Mouse (Mus musculus) right cerebral cortex, adult 2 months (tissue): ENCODE measurements around the gene Cadps.
A peak's percentile ranks its signal among the peaks of the same experiment; 100 is the strongest.

ENCODE experiments used
- DNase-seq, 2 experiments: peaks; one replicate each; pipeline ENCODE4 v3.0.0; 2021 to 2022; ENCODE audit warnings: low spot score in 2 of 2

The Cadps gene

DNA sequence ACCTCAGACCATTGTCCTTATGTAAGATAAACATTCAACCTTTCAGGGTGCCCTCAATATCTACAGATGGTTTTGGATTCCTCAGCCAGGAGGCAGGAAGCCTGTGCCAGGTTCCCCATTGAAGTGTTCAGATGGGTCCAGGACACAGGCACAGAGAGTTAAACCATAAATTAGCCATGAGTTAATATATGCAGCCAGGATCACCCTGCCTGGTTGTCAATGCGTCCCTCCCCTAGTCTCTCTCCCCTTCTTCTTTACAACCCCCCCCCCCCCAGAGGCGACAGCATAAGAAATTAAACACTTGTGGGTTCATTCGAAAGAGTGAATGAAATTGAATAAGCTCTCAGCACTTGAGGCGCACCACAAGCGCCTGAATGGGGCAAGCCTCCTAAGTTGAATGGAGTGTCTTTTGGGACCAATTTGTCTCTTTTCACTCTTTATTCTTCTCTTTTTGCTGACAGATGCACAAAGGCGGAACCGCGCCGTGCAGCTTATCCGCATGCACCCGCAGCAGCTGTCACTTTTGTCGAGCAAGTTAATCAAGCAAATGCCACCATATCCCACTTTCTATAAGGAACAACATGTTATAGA is 429.5 kb downstream of the Cadps start:
- DNase-seq, result no peak

DNA sequence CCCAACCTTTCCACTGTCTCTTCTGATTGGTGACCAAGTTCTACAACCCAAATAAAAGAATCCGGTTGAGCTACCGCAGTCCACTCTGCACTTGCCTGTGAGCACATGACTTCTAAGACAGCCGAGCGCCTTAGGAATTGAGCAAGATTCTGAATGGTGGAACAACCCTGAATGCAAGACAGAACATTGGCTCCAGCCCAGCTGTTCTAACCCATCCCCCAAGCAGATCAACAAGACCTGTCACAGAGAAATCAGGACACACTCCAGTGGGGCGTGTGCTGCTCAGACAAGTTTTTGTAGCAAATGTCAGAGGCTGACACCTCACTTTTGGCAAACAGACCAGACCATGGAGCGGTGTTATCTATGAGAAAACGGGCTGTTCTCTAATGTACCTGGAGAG is 431.7 kb downstream of the Cadps start:
- DNase-seq, result no peak

DNA sequence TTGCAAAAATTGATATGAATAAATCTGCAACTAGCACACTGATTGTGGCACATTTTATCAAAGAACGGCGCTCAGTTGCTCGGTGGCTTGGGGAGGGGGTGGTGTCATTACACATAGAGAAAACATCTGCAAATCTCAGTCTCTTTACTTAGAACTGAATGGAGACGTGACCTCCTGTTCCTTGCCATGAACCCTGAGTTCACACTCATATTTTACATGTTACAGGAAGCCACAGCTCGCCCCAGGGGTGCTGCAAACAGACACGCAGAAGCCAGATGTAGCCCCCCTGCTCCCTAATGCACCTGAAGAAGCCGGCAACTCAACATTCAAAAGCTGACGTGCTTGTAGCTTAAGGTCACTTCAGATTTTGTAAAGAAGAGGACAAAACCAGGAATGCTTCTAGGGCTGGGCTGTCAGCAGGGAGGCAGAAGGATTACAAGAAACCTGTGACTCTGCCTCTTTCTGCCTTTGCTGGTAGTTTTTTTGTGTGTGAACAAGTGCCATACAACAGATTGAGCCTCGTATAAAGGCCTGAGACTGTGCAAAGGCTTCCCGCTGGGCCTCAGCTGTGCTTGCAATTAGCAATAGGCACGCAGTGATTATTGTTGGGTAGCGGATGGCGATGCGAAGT is 434.0 kb downstream of the Cadps start:
- DNase-seq, result no peak

DNA sequence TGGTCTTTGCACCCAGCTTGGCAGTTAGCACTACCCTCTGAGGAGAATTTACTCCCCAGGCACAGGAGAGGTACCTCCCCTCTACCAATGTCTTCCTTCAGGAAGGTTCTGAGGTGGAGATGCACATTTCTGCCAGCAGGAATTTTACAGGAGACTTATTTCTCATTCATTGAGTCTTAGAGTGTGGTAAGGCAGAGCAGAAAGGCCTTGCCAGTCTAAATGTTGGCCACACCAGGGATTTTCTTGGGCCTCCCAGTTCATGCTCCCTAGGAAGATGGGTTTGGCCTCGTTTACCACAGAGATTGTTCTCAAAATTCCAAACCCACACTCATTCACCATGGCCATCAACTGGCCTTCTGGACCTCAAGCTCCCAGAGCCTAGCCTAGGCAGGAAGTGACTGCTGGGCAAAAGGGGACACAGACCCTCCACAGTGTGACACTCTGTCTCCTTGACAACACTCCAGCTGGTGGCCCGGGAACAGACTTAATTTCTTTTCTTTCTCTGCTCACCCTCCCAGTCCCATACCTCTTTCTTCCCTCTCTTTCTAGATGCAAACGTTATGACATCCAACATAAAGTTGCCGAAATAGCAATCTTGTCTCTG is 434.6 kb downstream of the Cadps start:
- no peak for DNase-seq

DNA sequence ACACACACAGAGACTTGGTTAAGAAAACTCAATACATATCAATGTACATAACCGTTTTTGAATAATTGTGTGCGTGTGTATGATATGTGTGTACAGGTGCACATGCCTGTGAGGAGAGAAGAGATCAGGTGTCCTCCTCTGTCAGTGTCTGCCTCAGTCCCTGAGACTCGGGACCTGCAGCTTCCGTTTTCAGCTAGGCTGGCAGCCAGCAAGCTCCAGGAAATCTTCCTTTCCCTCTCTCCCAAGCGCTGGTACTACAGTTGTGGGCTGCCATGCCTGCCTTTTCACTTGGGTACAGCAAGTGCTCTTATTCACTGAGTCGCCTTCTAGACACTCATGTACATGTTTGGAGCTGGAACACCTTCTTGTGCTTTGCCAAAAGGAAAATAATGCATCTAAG is 435.7 kb downstream of the Cadps start:
- no peak for DNase-seq

DNA sequence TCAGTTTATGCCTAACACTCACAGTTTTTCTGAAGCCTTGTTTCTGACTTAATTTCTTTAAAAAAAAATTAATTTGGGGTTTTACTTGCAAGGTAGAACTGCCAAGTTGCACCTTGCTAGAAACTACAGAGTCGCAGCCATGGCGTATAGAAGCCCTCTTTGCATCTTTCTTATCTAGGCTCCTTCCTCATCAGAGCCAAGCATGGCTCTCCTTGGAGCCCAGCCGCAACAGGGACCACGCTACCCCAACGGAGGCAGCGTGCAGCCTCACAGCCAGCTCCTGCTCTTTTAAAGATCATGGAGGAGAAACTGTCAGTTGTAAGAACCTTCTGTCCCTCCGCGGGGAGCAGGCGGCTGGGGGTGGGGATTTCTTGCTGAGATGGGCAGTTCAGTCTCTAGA is 445.0 kb downstream of the Cadps start:
- DNase-seq, result no peak

DNA sequence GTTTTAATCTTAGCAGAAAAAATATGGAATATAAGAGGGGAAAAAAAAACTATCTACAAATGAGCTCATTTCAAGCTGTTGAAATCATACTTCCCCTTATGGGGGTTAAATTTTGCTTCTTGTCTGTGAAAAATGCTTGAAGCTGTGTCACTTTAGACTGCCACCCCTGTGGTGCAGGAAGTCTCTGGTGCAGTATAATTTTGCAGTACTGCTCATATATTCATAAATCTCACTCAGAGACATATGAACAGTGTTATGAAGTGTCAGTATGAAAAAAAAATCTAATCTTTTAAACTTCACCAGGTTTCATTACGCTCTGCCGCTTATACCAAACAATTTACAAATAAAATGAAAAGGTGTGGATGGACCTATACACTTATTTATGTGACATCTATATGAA is 445.6 kb downstream of the Cadps start:
- no peak for DNase-seq

DNA sequence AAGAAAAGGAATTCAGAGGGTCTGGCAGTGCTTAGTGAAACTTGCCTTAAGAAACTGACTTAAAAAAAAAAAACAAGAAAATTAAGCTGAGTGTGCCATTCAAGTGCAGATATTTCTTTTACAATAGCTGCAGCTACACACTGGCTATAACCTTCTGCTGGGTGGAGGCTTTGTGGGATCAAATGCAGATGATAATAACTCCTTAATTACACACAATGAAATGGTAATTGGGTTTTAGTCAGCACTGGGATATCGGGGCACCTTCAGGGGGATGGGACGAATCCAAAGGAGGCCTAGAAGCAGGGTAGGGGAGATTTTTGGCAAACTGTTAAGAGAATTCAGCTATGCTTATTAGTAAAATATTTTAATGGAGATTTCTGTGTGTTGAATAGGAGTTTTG is 447.4 kb downstream of the Cadps start:
- no peak for DNase-seq

DNA sequence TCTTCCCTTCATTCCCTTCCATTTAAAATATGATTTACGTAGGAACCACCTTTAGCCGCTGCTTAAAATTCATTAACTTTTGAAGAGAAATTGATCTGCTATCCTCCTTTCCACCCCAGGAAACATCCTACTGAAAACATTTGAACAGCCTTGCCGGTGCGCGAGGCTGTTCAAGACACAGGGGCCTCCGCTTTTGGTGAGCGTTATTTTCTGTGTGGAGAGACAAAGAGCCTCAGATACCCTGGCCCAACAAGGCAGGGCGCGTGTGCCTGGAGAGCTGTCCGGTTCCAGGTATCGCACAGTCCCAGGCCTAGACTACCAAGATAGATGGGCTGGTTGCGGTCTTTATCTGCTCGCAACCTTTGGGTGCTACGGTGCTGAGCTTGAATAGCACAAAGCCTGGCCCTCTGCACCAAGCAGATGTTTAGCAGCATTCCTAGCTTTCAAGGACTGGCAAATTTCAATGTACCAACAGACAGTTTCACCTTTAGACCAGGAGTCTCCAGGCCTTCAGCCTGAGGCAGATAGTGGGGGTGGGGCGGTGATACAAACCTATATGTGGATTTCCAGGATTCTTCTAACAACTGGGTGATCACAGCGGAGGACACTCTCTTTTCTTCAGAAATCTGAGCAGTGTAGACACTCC is 472.5 kb downstream of the Cadps start:
- DNase-seq, result no peak

DNA sequence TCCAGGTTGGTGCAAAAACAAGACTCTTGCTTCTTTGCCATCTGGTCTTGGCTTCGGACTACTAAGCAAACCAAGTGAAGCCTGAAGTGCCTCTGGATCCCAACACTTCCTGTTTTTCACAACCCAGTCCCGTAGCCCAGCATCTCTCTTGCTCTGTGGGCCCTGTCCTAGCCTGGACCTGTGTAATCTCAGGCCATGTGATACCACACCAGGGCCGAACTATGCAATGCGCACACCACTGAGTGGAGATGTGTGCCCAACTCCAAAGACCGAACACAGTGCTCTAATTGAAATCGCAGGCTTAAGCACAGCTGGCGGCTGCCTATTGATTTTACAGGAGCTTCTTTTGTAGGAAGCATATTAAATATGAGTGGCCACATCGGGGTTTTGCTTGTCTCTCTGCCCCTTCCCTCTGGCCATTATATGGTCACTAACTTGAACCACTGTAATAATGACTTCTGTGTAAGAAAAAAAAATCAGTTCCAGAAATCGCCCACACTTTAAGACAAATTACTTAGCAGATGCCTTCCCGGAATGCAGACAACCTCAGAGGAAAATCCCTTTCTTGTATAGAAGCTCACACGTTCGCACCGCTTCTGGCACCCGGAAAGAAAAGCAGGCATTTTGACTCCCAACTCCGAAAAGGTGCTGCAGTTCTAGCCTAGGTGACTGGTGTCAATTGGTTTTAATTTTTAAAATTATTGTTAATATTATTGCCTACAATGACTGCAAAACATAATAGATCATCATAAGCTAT is 473.4 kb downstream of the Cadps start:
- DNase-seq, result no peak

DNA sequence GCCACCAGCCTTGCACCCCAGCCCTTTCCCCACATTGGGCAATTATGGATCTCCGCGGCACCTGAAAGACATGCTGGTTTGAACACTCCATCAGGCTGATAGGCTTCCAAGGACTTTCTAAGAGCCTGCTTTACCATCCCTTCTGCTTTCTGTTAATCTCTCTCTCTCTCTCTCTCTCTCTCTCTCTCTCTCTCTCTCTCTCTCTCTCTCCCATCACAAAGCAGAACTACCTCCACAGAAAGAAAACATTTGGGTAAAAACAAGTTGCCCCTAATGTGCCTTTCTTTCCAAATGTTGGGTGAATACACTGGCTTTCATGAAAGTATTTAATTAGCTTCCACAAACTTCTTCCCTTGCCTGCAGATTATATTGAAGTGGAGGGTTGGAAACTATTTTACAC is 474.8 kb downstream of the Cadps start, which contains the start of gene Fezf2:
Fezf2 (minus strand) TSS at position 101 of the 400 bp plus-strand sequence.
- no peak for DNase-seq

DNA sequence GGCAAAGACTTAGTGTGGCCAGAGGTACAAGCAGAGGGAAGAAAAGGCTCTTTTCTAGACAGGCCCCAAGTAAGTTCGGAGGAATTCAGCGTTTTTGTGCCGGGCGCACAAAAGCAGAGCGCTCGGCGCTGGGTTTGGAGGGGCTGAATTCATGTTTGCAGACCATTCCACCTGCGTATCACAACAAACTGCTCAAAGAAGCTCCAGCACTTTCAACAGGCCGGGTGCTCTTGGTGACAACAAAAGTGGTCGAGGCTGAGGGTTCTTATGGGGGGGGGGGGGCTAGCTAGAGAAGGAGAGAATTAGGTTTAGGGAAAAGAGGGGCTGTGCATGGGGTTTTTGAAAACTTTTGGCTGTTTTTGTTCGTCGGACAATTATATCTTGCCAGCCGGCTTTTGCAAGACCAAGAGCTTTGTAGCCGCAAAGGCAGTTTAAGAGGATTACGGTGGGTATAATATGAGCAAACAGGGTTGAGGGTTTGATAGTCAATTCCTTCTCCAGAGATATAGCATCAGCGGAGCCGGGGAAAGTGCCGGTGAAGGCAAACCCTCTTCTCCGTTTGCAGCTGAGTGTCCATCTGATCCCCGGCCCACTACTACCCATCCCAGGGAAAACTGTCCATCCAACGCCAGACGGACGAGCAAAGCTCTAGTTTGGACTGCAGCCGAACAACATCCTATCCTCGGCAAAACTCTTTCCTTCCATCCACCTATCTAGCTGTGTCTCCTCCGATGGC is 475.8 kb downstream of the Cadps start:
- no peak for DNase-seq

DNA sequence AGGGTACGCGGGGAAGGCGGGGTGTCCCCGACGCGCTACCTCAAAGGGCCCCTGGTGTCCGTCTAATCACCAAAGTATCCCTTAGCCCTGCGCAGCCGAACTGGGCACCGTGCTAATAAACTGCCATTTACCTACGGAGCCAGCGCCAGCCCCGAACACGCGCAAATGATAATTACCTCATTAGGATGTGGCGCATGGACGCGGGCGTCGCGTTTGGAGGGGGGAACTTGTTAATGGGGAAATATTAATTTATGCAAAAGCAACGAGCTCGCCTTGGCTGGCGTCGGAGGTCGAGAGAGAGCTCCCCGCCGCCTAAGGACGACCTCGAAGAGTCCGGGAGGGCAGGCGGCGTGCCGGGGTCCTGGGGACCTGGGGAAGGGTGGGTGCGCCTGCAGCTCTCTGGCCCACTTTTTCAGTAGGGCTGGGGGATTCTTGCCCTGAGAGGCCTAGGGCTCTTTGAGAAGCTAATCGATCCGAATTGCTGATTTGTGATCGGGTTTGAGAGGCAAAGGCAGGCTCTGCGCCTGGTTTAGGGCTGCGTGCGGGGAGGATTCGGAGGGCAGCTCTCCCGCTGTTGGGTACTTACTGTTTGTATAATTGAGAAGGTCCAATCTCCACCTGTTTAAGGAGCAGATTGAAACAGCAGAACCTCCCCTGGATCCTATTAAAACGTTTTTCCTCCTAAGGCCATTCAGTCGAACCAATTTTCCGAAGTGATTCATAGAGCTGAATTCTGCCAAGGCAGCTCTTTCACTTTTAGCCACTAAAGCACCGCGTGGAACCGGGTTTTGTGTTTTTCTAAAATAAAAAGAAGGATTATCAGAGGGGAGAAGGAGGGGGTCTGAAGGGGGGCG is 476.6 kb downstream of the Cadps start:
- peak in 1 of 2 experiments; percentile 37 for DNase-seq

DNA sequence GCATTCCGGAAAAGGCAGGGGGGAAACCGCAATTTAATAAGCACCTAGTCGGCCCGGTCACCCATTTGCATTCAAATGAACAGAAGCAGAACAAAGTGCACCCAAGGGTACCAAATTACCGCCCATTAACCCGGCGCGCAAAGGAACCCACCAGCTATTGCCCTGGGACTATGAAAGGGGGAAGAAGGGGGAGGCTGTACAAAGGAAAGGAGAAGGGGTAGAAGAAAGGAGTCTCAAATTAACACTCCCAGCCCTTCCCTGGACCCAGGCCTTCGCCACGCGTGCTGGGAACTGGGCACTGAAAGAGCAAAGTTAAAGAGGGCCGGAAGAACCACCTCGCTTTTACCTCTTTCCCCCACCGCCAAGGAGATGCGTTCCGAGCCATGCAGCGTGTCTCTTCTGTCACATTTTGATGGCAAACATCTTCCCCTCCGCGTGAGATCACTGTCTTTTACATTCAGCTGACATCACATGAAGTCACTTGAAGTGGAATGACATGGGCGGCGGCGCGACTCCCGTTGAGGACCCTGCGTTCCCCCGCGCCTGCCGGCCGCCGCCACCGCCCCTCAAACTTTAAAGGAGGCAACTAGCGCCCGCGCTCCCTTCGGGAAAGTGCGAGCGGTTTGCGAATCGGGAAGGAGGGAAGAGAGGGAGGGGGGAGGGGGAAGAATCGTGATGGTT is 477.5 kb downstream of the Cadps start:
- DNase-seq, result peak in 1 of 2 experiments; percentile 44

DNA sequence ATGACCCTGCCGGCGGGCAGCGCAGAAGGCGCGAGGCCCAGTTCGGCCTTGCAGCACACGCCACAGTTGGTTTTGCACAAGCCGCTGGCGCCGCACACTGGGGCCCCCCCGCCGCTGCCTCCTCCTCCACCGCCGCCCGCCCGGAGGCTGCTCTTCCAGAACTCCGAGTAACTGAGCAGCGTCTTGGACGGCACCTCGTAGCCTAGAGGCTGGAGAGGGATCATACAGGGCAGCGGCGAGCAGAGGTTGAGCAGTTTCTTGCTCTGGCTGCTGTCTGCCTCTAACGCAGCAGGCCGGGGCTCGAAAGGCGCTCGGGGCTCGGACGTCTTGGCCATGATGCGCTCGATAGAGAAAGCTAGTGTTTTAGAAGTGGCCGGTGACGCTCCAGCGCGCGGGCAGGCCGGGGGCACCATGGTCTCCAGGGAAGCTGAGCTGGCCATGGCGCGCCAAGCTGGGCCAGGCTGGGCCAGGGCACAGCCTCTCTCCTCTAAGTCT is 478.1 kb downstream of the Cadps start:
- peak in 1 of 2 experiments; percentile 32 for DNase-seq

DNA sequence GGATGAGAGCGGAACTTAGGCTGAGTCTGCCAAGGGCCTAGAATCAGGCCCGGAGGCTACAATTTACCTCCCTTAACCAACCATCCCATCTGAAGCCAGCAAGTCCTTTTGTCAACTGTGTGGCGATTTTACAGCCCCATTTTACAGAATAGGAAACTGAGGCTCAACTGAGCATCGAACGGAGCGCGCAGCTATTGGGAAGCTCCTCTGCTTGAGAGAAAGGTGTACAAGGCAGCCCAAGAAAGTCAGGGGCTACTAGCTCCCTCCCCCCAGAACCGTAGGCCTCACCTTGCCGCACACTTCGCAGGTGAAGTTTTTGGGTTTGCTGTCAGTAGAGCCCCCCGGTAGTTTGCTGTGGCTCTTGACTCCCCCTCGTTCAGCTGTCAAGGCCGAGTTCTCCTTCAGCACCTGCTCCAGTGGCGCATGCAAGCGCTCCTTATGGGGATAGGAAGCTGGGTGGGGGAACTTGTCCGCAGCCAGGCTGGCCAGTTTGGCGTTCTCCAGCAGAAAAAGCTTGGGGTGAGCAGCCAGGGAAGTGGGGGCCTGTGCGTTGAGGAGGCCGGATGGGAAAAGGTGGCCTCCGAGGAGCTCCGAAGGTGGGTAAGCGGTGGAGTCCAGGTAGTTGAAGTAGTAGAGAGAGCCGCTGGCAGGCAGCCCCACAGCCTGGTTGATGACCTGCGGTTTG is 478.7 kb downstream of the Cadps start:
- no peak for DNase-seq

DNA sequence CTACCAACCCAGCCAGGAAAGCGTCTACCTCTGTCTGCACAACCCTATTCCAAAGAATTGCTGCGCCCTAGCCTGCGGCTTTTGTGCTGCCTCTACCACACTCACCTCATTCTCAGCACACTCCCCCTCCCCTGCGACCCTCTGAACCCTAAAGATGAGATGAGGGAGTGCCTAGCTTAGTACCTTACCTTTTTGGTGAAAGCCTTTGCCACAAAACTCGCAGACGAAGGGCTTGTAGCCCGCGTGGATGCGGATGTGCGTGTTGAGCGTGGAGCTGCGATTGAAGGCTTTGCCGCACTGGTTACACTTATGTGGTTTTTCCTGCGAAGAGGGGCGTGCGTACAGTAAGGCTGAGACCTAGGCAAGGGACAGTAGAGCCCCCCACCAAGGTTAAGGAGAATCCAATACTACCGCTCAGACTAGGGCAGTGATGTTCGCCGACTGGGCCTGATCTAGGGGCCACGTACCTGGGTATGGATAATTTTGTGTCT is 479.4 kb downstream of the Cadps start:
- DNase-seq, result no peak

DNA sequence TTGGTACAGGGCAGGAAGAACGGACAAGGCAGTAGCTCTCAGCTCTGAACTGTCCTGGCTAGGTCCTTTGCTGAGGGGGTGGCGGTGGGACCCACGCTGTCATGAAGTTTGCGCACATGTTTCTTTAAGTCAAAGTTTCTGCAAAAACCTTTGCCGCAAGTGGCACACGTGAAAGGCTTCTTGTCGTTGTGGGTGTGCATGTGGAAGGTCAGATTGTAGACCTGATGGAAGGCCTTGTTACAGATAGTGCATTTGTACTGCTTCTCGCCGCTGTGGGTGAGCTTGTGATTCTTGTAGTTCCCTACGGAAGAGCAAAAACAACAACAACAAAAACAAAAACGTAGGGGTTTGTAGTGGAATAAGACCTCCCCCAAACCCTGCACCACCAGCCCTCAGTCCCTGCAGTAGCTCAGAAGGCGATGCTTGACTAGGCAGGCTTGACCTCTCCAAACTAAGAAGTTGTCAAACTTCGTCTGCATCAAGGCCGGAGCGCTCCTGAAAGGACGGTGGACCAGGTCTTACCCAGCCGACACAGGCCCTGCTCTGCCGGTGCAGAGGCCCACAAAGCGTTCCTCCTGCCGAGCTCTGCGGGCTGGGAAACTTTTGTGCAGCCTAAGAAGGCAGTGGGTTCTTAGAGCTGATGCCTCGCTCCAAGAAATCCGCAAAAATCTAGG is 480.3 kb downstream of the Cadps start:
- DNase-seq, result no peak
